Mouse (Mus musculus) central nervous system, embryonic 14 days (tissue): ENCODE data around the gene Cdc25b. TPM values are rescaled to one million over a fixed set of nuclear protein-coding genes. Genes with fewer than 3 reads are reported as not detected.

Experiments used
- polyA plus RNA-seq: library from polyadenylated mRNA; depleted of rRNA; stranded (reverse); fragments of >200 nt; gene quantifications from 2 replicates; pipeline ENCODE4 v1.2.3, GENCODE M21; 2012; rRNA removed

Gene Cdc25b
- polyA plus RNA-seq: 51.6 and 52.7 TPM in 2 replicates

DNA sequence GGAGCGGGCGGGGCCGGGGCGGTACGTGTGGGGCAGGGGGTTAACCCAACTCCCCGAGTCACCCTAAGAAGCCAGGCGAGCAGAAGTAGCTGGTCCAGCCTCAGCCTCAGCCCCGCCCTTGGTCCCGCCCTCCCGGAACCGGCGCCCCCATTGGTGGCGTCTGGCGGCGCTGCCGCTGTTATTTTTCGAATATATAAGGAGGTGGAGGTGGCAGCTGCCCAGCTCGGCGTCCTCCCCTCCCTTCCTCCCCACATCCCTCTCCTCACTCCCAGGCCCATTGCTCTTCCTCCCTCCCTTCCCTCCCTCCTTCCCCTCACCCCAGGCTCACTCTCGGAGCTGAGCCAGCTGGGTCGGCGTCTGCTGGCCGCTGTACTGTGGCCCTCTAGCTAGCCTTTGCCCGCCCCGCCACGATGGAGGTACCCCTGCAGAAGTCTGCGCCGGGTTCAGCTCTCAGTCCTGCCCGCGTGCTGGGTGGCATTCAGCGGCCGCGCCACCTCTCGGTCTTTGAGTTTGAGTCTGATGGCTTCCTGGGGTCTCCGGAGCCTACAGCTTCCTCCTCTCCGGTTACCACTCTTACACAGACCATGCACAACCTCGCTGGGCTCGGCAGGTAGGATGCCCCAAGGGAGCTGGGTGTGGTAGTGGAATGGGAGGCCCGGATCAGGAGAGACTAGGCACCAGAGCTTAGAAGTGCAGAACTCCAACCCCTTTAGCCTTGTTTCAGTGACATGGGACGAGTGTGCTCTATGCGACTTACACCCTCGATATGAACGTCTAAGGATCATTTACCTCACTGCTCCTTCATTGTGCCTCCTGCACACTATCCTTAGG lies at the start of gene Cdc25b, which contains the start of gene Spef1:
Cdc25b (plus strand) TSS at position 179 of the 831 bp plus-strand sequence.
Spef1 (minus strand) TSS at position 512 of the 831 bp plus-strand sequence.

GRCm38 (mm10) chr2:131159938-131160581 lies 26.7 kb upstream of the Cdc25b start, which contains the start of gene 1700037H04Rik:
TSS of gene 1700037H04Rik (minus strand) at chr2:131160081.

GRCm38 (mm10) chr2:131179990-131180587 lies 6.7 kb upstream of the Cdc25b start, which contains the start of gene Cenpb:
TSS of gene Cenpb (minus strand) at chr2:131180067.

DNA sequence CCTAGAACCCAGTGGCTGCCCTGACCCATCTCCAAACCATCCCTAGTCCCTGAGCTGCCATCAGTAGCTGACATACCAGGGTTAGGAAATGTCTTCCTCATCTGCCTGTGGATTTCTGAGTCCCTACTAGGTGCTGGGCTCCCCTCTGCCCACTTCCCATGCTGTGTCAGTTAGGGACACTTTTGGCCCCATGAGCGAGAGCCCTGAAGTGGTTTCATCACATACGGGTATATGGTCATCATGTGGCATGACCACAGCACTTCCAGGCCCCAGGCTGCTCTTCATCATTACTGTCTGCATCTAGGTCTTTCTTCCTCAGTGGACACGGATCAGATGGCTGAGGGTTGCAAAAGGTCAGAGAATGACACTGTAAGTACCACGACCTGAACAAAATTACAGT lies 20.0 kb downstream of the Cdc25b start, which contains the start of gene Ap5s1:
Ap5s1 (plus strand) TSS at position 301 of the 400 bp plus-strand sequence.

GRCm38 (mm10) chr2:131233307-131234126 lies 46.8 kb downstream of the Cdc25b start, which contains the start of gene Mavs:
TSS of gene Mavs (plus strand) at chr2:131234063.

Other genes with a start within 250 kb of the Cdc25b start
- 39.2 and 43.6 TPM in 2 replicates for gene Gfra4, start 143.9 kb upstream of the Cdc25b start, polyA plus RNA-seq
- 5.6 and 16.2 TPM in 2 replicates for gene Adam33, start 123.1 kb upstream of the Cdc25b start, polyA plus RNA-seq
- 0.53 and 0.72 TPM in 2 replicates for gene Siglec1, start 100.2 kb upstream of the Cdc25b start, polyA plus RNA-seq
- gene Hspa12b, start 59.7 kb upstream of the Cdc25b start, polyA plus RNA-seq: 9.1 and 15.7 TPM in 2 replicates
- gene Gm11037, start 53.5 kb upstream of the Cdc25b start, polyA plus RNA-seq: not detected in 2 replicates
- gene 1700037H04Rik, start 26.9 kb upstream of the Cdc25b start, polyA plus RNA-seq: 100 and 105 TPM in 2 replicates
- 60.7 and 70.3 TPM in 2 replicates for gene Cenpb, start 6.9 kb upstream of the Cdc25b start, polyA plus RNA-seq
- 29.3 and 35.6 TPM in 2 replicates for gene Spef1, start 333 bp downstream of the Cdc25b start, polyA plus RNA-seq
- 32.8 and 34.3 TPM in 2 replicates for gene Ap5s1, start 20.1 kb downstream of the Cdc25b start, polyA plus RNA-seq
- gene Mavs, start 47.1 kb downstream of the Cdc25b start, polyA plus RNA-seq: 10.2 and 11.9 TPM in 2 replicates
- gene Pank2, start 75.5 kb downstream of the Cdc25b start, polyA plus RNA-seq: 37.8 and 42.2 TPM in 2 replicates
- gene Rnf24, start 165.9 kb downstream of the Cdc25b start, polyA plus RNA-seq: 27.7 and 30.0 TPM in 2 replicates